Mouse (Mus musculus) lung, embryonic 14.5 days (tissue): ENCODE measurements at regions not wholly inside any gene's neighbourhood (a gene's known extent, or its start where the extent isn't known, plus 50 kb on each side); places are given as distances from the start of the nearest gene placed in this dataset.

Experiments
- ATAC-seq: fragments of 200-750 bp; cut with Nextera tagmentation; 2 replicates; pipeline ENCODE4 v1.8.0; 2017; ENCODE audit warnings: mild to moderate bottlenecking, moderate TSS enrichment, moderate library complexity; ENCODE audit not compliant: insufficient read depth
- DNase-seq: peaks from one replicate; pipeline ENCODE4 v3.0.0-alpha.2; 2015
- H3K27ac ChIP-seq: fragments of 300-500 bp; sonication (generic); 2 replicates; pipeline ENCODE4 v1.5.1; 2014; ENCODE audit warnings: low read depth, mild to moderate bottlenecking, moderate library complexity
- H3K27me3 ChIP-seq: fragments of 300-500 bp; sonication (generic); 2 replicates; pipeline ENCODE4 v1.6.1; 2014; ENCODE audit warnings: low read length, control low read depth; ENCODE audit not compliant: insufficient read depth
- H3K36me3 ChIP-seq: fragments of 300-500 bp; sonication (generic); 2 replicates; pipeline ENCODE4 v1.6.1; 2014; ENCODE audit warnings: control low read depth; ENCODE audit not compliant: insufficient read depth
- H3K4me1 ChIP-seq: fragments of 300-500 bp; sonication (generic); 2 replicates; pipeline ENCODE4 v1.6.1; 2014; ENCODE audit warnings: antibody characterized with exemption, control low read depth; ENCODE audit not compliant: insufficient read depth
- H3K4me2 ChIP-seq: fragments of 300-500 bp; sonication (generic); 2 replicates; pipeline ENCODE4 v1.6.1; 2014; ENCODE audit warnings: mild to moderate bottlenecking
- H3K4me3 ChIP-seq: fragments of 300-500 bp; sonication (generic); 2 replicates; pipeline ENCODE4 v1.5.1; 2014; ENCODE audit warnings: low read depth, low read length
- H3K9ac ChIP-seq: fragments of 300-500 bp; sonication (generic); 2 replicates; pipeline ENCODE4 v1.6.1; 2014
- H3K9me3 ChIP-seq: fragments of 300-500 bp; sonication (generic); 2 replicates; pipeline ENCODE4 v1.6.1; 2016; ENCODE audit warnings: low read depth, low read length, control low read depth
- CTCF ChIP-seq: IDR thresholded peaks from 2 replicates; pipeline ENCODE4 v1.5.1; 2016; ENCODE audit warnings: antibody characterized with exemption, low read depth
- WGBS: fragments of 180-500 bp; shearing (Covaris S2); extraction: QIAGEN DNeasy Blood & Tissue Kit; methylation state at CpG from one replicate; pipeline ENCODE4 v1.1.7; 2014; 5-methylcytosine and 5-hydroxymethylcytosine counted together

- Histone ChIP-seq H3K4me1 (no peaks in the 10 kb centered on the region), H3K9me3 (no peaks in the 10 kb centered on the region), H3K27ac (no peak overlapping the region), H3K4me2 (no peak overlapping the region), H3K27me3 (no peaks in the 10 kb centered on the region), H3K9ac (no peak overlapping the region), H3K4me3 (no peak overlapping the region), H3K36me3 (no peaks in the 10 kb centered on the region)
- no peak for TF ChIP-seq CTCF
- no peak for DNase-seq
- 86% methylated on average over 4 of the region's 4 CpGs for WGBS
- ATAC-seq: no peak
Measured at GRCm38 (mm10) chr6:147964739-147965138, 82.3 kb upstream of the Far2 start.

- Histone ChIP-seq H3K27me3 (no peaks in the 10 kb centered on the region), H3K9ac (no peak overlapping the region), H3K4me2 (no peak overlapping the region), H3K9me3 (no peaks in the 10 kb centered on the region), H3K4me3 (no peak overlapping the region), H3K36me3 (no peaks in the 10 kb centered on the region), H3K4me1 (no peaks in the 10 kb centered on the region), H3K27ac (no peak overlapping the region)
- ATAC-seq: no peak
- 66% methylated on average over 2 of the region's 2 CpGs for WGBS
- no peak for DNase-seq
- no peak for TF ChIP-seq CTCF
Measured at GRCm38 (mm10) chr6:147970162-147970608, 76.9 kb upstream of the Far2 start.

GRCm38 (mm10) chr6:147972552-147972951, 74.5 kb upstream of the Far2 start:
- DNase-seq (no peak), ATAC-seq (no peak)
- Histone ChIP-seq H3K4me3 (no peak overlapping the region), H3K4me1 (no peaks in the 10 kb centered on the region), H3K36me3 (no peaks in the 10 kb centered on the region), H3K9me3 (no peaks in the 10 kb centered on the region), H3K4me2 (no peak overlapping the region), H3K27ac (no peak overlapping the region), H3K27me3 (no peaks in the 10 kb centered on the region), H3K9ac (no peak overlapping the region)
- no peak for TF ChIP-seq CTCF
- 49% methylated on average over 1 of the region's 1 CpGs for WGBS

- ATAC-seq (no peak), DNase-seq (no peak)
- no peaks in the 10 kb centered on the region for H3K27me3 ChIP-seq
- no peak for TF ChIP-seq CTCF
- no peaks in the 10 kb centered on the region for H3K9me3 ChIP-seq
- no peak overlapping the region for H3K27ac ChIP-seq
- H3K4me3 ChIP-seq: no peak overlapping the region
- H3K9ac ChIP-seq: no peak overlapping the region
- no peaks in the 10 kb centered on the region for H3K4me1 ChIP-seq
- no peaks in the 10 kb centered on the region for H3K36me3 ChIP-seq
- WGBS: 70% methylated on average over 2 of the region's 2 CpGs
- no peak overlapping the region for H3K4me2 ChIP-seq
Measured at GRCm38 (mm10) chr6:147973059-147973458, 74.0 kb upstream of the Far2 start.

GRCm38 (mm10) chr6:147975917-147976316, 71.1 kb upstream of the Far2 start:
- WGBS: 77% methylated on average over 1 of the region's 1 CpGs
- DNase-seq: no peak
- no peak for ATAC-seq
- Histone ChIP-seq H3K4me3 (no peak overlapping the region), H3K27ac (no peak overlapping the region), H3K36me3 (no peaks in the 10 kb centered on the region), H3K9ac (no peak overlapping the region), H3K9me3 (no peaks in the 10 kb centered on the region), H3K4me1 (no peaks in the 10 kb centered on the region), H3K27me3 (no peaks in the 10 kb centered on the region), H3K4me2 (no peak overlapping the region)
- TF ChIP-seq CTCF: no peak

- H3K27ac ChIP-seq: no peak overlapping the region
- WGBS: 63% methylated on average over 4 of the region's 4 CpGs
- no peak for TF ChIP-seq CTCF
- H3K27me3 ChIP-seq: no peaks in the 10 kb centered on the region
- H3K4me3 ChIP-seq: no peak overlapping the region
- DNase-seq (no peak), ATAC-seq (no peak)
- H3K9ac ChIP-seq: no peak overlapping the region
- H3K9me3 ChIP-seq: no peaks in the 10 kb centered on the region
- no peaks in the 10 kb centered on the region for H3K4me1 ChIP-seq
- H3K36me3 ChIP-seq: no peaks in the 10 kb centered on the region
- H3K4me2 ChIP-seq: no peak overlapping the region
Measured at GRCm38 (mm10) chr6:147989381-147989780, 57.7 kb upstream of the Far2 start.
